Mouse (Mus musculus) midbrain, embryonic 15.5 days (tissue): Measurements from ENCODE around the gene Trmt13. TPM values are rescaled to one million over a fixed set of nuclear protein-coding genes. Genes with fewer than 3 reads are reported as not detected.
A peak's percentile ranks its signal among the peaks of the same experiment; 100 is the strongest.

Experiments used
- ATAC-seq: fragments of 200-750 bp; cut with Nextera tagmentation; replicated peaks from 2 replicates; pipeline ENCODE4 v1.8.0; 2017; ENCODE audit warnings: moderate TSS enrichment
- H3K27ac ChIP-seq: fragments of 300-500 bp; sonication (generic); 2 replicates; pipeline ENCODE4 v1.5.1; 2015; ENCODE audit warnings: mild to moderate bottlenecking, inconsistent platforms
- H3K27me3 ChIP-seq: fragments of 300-500 bp; sonication (generic); replicated peaks from 2 replicates; pipeline ENCODE4 v1.6.1; 2015; ENCODE audit warnings: inconsistent platforms
- H3K36me3 ChIP-seq: fragments of 300-500 bp; sonication (generic); replicated peaks from 2 replicates; pipeline ENCODE4 v1.6.1; 2015; ENCODE audit warnings: inconsistent platforms
- H3K4me1 ChIP-seq: fragments of 300-500 bp; sonication (generic); 2 replicates; pipeline ENCODE4 v1.6.1; 2015; ENCODE audit warnings: inconsistent platforms
- H3K4me2 ChIP-seq: fragments of 300-500 bp; sonication (generic); 2 replicates; pipeline ENCODE4 v1.6.1; 2015; ENCODE audit warnings: inconsistent platforms, mild to moderate bottlenecking, moderate library complexity
- H3K4me3 ChIP-seq: fragments of 300-500 bp; sonication (generic); 2 replicates; pipeline ENCODE4 v1.5.1; 2015; ENCODE audit warnings: mild to moderate bottlenecking, inconsistent platforms
- H3K9ac ChIP-seq: fragments of 300-500 bp; sonication (generic); 2 replicates; pipeline ENCODE4 v1.6.1; 2015; ENCODE audit warnings: mild to moderate bottlenecking, inconsistent platforms
- H3K9me3 ChIP-seq: fragments of 300-500 bp; sonication (generic); 2 replicates; pipeline ENCODE4 v1.6.1; 2016; ENCODE audit warnings: inconsistent platforms
- WGBS: fragments of 180-500 bp; shearing (Covaris S2); methylation state at CpG from one replicate; pipeline ENCODE4 v1.1.7; 2015; ENCODE audit warnings: mixed read lengths; 5-methylcytosine and 5-hydroxymethylcytosine counted together
- polyA plus RNA-seq: library from polyadenylated mRNA; unstranded; fragments of >200 nt; fragmentation: Nextera tagmentation; extraction: Ambion mirVana; gene quantifications from 2 replicates; pipeline ENCODE4 v1.2.1, GENCODE M21; 2015

Trmt13 gene
- polyA plus RNA-seq, 1 experiment from 2014 or later = 31.3 TPM

DNA sequence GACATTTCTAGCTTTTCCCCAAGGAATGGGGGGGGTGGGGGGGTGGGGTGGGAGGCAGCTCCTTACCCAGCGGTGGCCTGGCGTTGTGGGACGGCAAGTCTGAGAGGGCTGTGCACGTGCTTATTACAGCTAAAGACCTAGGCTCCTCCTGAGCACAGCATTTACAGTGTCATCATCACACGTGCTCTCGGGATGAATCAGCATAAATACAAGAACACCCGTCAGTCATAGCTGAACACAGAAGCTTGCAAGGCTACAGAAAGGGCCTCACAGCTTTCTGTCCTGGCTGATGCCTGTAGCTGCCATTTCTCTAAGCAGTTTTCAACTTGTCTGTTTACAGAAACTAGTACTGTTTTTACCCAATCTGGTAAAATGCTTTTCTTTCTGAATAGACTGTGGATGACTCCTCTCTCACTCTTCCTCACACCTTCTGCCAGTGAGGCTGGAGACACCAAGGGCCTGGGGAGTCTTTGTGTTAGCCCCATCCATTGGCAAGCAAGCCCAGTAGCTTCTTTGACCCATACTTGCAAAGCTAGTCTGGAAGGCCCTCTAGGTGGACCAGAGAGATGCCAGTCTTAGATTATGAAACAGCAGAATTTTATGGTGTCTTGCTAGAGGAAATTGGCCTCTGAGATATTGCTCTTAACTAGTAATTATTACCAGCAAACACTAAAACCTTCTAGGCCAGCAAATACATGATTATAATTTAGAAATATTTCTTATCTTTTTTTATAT lies 6.4 kb upstream of the Trmt13 start:
- peaks cover 9% of the 10 kb centered on the region; the same call in 1 of the 2 replicates for H3K36me3 ChIP-seq

GRCm38 (mm10) chr3:116618855-116619254 lies 4.5 kb upstream of the Trmt13 start:
- Histone ChIP-seq H3K27ac (no peak overlapping the region), H3K4me2 (no peak overlapping the region), H3K36me3 (peaks cover 9% of the 10 kb centered on the region; the same call in 1 of the 2 replicates), H3K27me3 (no peaks in the 10 kb centered on the region), H3K9ac (no peak overlapping the region), H3K4me1 (no peaks in the 10 kb centered on the region), H3K9me3 (no peaks in the 10 kb centered on the region), H3K4me3 (no peak overlapping the region)
- WGBS = 87% methylated on average over 6 of the region's 6 CpGs
- ATAC-seq = no peak

More for the DNA sequence above, 6.4 kb upstream of the Trmt13 start:
- H3K27me3 ChIP-seq = no peaks in the 10 kb centered on the region
- no peaks in the 10 kb centered on the region for H3K4me1 ChIP-seq
- no peak overlapping the region for H3K9ac ChIP-seq
- 96% methylated on average over 7 of the region's 7 CpGs for WGBS
- H3K4me3 ChIP-seq = no peak overlapping the region
- no peak overlapping the region for H3K4me2 ChIP-seq
- H3K27ac ChIP-seq = no peak overlapping the region
- H3K9me3 ChIP-seq = no peaks in the 10 kb centered on the region
- no peak for ATAC-seq

DNA sequence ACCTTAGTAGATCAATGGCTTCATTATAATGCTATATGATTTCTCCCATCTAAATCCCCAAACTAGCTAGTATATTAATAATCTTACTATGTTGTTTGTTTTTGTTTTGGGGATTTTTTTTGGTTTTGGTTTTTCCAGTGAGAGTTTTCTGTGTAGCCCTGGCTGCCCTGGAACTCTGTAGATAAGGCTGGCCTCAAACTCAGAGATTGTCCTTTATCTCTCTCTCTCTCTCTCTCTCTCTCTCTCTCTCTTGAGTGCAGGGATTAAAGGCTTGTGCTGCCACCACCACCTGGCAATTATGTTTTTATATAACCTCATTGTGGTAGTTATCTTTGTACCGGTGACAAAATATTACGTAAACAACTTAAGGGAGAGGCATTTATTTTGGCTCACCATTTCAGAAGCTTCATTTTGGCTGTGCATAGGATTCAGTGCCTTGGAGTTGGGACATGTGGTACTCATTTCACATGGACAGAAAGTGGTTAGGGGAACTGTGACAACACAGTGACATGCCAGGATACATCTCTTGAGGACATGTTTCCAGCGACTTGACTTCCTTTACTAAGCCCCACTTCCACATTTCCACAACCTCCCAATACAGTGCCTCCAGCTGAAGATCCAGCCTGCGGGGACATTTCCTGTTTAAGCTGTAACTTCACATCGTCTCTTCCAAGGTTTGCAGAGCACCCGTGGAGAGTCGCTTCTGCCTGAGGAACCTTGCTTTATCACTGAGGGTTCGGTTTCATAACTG lies 1.1 kb upstream of the Trmt13 start:
- WGBS = 91% methylated on average over 8 of the region's 8 CpGs
- Histone ChIP-seq H3K4me2 (no peak overlapping the region), H3K27me3 (no peaks in the 10 kb centered on the region), H3K9ac (no peak overlapping the region), H3K4me1 (no peaks in the 10 kb centered on the region), H3K36me3 (peaks cover 9% of the 10 kb centered on the region; the same call in 1 of the 2 replicates), H3K4me3 (no peak overlapping the region), H3K9me3 (no peaks in the 10 kb centered on the region), H3K27ac (no peak overlapping the region)
- ATAC-seq = no peak

DNA sequence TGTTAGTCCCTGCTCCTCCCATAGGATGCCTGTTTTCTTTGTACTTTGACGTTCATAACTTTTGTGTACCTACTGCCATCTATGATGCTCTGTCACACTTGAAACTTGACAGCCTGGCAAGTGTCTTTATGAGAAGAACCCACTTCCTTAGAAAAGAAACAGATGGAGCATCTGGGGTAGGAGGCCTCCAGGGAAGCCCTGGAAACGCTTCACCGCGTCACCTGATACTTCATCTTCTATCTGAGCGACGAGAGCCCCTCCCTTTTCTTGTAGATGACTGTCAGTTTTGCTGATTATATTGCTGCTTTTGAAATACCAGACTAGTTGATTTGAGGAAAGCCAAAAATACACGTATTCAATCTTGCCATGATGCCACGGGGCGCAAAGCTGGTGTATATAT lies 9.8 kb downstream of the Trmt13 start:
- Histone ChIP-seq H3K9me3 (no peaks in the 10 kb centered on the region), H3K4me2 (no peak overlapping the region), H3K27ac (no peak overlapping the region), H3K4me1 (no peaks in the 10 kb centered on the region), H3K27me3 (no peaks in the 10 kb centered on the region), H3K9ac (no peak overlapping the region), H3K4me3 (no peak overlapping the region), H3K36me3 (0 out of 2 replicates have a peak, but pooled peaks cover 6% of the 10 kb centered on the region)
- no peak for ATAC-seq
- WGBS = 74% methylated on average over 9 of the region's 9 CpGs

DNA sequence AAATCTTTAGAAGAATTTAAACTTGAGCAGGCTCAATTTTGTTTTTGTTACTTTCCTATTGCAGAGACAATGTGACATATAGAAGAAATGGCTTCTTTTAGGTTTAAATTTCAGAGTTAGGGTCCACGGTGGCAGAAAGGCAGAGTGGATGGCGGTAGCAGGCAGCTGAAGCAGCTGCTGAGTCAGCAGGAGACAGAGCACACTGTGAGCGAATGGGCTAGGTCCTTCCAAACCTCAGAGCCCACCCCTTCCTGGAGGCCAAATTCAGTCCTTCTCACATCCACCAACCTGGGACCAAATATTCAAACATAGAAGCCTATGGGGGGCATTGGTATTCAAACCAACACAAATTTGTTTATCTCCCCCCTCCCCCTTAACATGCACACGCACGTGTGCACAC lies 12.6 kb downstream of the Trmt13 start:
- Histone ChIP-seq H3K36me3 (no peaks in the 10 kb centered on the region), H3K4me2 (no peak overlapping the region), H3K4me3 (no peak overlapping the region), H3K27me3 (no peaks in the 10 kb centered on the region), H3K9me3 (no peaks in the 10 kb centered on the region), H3K27ac (no peak overlapping the region), H3K4me1 (no peaks in the 10 kb centered on the region), H3K9ac (no peak overlapping the region)
- no peak for ATAC-seq
- 90% methylated on average over 5 of the region's 5 CpGs for WGBS

DNA sequence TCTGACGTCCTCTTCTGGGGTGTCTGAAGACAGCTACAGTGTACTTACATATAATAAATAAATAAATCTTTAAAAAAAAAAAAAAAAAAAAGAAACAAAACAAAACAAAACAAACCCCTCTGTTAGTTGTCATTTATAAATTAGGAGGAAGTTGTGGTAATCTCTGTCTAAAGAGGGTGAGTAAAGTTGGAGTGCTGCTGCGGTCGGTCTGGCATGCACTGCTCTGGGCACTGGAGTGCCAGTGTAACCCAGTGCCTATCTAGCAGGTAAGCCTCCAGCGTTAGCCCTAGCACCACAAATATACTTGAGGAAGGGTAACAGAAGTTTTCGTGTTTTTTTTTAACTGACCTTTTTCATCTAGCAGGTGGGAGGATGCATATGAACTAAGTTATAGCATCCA lies 13.4 kb downstream of the Trmt13 start:
- Histone ChIP-seq H3K36me3 (no peaks in the 10 kb centered on the region), H3K4me3 (no peak overlapping the region), H3K4me1 (peaks cover under 1% of the 10 kb centered on the region), H3K27ac (no peak overlapping the region), H3K9ac (no peak overlapping the region), H3K4me2 (no peak overlapping the region), H3K9me3 (no peaks in the 10 kb centered on the region), H3K27me3 (no peaks in the 10 kb centered on the region)
- WGBS = 90% methylated on average over 5 of the region's 5 CpGs
- ATAC-seq = no peak

DNA sequence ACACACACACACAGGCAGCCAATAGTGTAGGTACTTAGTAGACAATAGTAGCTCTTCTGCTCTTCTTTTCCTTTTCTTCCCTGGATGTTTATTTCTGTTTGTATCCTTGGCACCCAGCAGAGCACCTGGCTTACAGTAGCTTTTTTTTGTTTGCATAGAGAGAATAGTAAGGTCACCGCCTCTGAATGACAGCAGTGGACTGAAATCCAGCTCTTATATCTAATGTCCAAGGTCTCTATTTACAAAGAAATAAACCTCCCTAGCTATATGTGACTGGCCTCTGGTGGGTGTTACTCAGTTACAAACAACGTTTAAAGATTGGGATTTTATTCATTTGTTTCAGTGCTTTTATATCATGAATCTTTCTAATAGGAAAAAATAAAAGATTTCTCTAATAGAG lies 14.7 kb downstream of the Trmt13 start:
- Histone ChIP-seq H3K4me1 (peaks cover 9% of the 10 kb centered on the region), H3K27me3 (no peaks in the 10 kb centered on the region), H3K36me3 (no peaks in the 10 kb centered on the region), H3K27ac (no peak overlapping the region), H3K9me3 (no peaks in the 10 kb centered on the region), H3K4me2 (no peak overlapping the region), H3K9ac (no peak overlapping the region), H3K4me3 (no peak overlapping the region)
- ATAC-seq = no peak
- WGBS = 90% methylated on average over 2 of the region's 2 CpGs

DNA sequence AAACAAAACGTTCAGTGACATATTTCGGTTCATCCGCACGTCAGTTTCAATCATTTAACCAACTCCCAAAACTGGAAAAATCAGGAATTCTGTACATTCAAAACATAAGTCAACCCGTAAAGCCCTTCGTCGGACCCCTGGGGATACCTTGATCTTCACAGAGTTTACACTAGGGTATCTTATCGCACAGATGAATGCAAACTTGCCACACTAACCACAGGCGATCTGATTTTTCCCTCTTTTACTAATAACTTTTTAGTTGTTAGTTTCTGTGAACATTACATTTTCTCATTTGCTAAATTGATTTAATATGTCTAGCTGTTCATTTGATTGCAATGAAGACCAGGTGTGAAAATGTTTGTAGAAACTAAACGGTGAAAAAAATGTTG lies 18.8 kb downstream of the Trmt13 start:
- peaks cover 5% of the 10 kb centered on the region for H3K36me3 ChIP-seq
- peaks cover 18% of the 10 kb centered on the region for H3K4me1 ChIP-seq
- no peak overlapping the region for H3K27ac ChIP-seq
- H3K4me2 ChIP-seq = peak overlapping the region; percentile 86
- peak overlapping the region; percentile 97 for H3K4me3 ChIP-seq
- no peaks in the 10 kb centered on the region for H3K27me3 ChIP-seq
- H3K9me3 ChIP-seq = no peaks in the 10 kb centered on the region
- H3K9ac ChIP-seq = peak overlapping the region; percentile 62
- no peak for ATAC-seq
- WGBS = 10% methylated on average over 10 of the region's 10 CpGs

DNA sequence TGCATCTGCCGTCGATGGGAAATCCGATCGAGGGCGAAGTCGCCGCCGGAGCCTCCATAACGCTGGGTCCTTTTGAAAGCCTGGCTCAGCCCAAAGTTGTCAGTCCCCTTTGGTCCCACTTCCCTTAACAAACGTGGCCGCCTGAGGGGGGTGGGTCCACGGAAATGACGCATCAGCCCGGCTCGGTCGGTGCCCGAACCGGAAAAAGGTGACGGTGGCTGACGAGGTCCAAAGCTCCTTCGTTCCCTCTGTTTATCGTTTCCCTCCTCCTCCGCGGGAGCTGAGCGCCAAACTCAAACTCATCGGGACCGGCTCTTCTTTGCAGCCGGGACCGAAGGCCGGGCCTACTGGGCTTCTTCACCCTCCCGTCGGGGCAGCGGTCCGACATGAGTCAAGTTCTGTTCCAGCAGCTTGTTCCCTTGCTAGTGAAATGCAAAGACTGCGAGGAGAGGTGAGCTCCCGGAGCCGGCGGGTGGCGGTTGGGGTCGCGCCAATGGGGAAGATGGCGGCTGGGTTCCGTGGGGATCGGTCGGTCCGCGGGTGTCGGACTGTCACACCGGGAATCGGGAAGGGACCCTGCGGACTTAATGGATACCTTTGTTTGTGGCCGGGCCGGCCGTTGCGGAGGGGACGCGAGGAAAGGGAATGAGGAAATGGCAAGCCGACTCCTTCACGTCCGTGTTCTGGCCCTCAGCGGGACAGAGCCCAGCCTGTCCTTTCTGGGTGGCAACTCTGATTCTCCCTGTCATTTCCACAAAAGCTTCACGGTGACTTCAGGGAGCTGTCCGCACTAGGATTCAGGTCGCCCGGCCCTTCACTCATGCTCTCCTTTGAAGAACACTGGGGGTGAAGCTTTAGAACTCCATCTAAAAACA lies 19.4 kb downstream of the Trmt13 start, which contains the start of gene Sass6:
TSS of gene Sass6 (plus strand) at position 255 of the 875 bp plus-strand sequence.
- Histone ChIP-seq H3K4me3 (peak within 1 kb of the TSS; percentile 97), H3K9me3 (no peaks in the 10 kb centered on the region), H3K4me1 (peaks cover 18% of the 10 kb centered on the region), H3K36me3 (peaks cover 5% of the 10 kb centered on the region), H3K9ac (peak within 1 kb of the TSS; percentile 79), H3K4me2 (peak within 1 kb of the TSS; percentile 86), H3K27ac (peak within 1 kb of the TSS; percentile 91), H3K27me3 (no peaks in the 10 kb centered on the region)
- ATAC-seq = peak; percentile 99
- WGBS = under 1% methylated on average over 65 of the region's 65 CpGs

GRCm38 (mm10) chr3:116594076-116594727 lies 20.2 kb downstream of the Trmt13 start:
- Histone ChIP-seq H3K27ac (peak overlapping the region; percentile 91), H3K27me3 (no peaks in the 10 kb centered on the region), H3K4me3 (peak overlapping the region; percentile 97), H3K4me1 (peaks cover 18% of the 10 kb centered on the region), H3K9me3 (no peaks in the 10 kb centered on the region), H3K9ac (peak overlapping the region; percentile 79), H3K4me2 (peak overlapping the region; percentile 48), H3K36me3 (peaks cover 13% of the 10 kb centered on the region)
- ATAC-seq = peak; percentile 89
- 2% methylated on average over 22 of the region's 22 CpGs for WGBS

GRCm38 (mm10) chr3:116582201-116582600 lies 32.2 kb downstream of the Trmt13 start:
- peaks cover 38% of the 10 kb centered on the region for H3K36me3 ChIP-seq
- no peak overlapping the region for H3K27ac ChIP-seq

More at GRCm38 (mm10) chr3:116582201-116582600, 32.2 kb downstream of the Trmt13 start:
- Histone ChIP-seq H3K4me2 (no peak overlapping the region), H3K4me1 (no peaks in the 10 kb centered on the region), H3K4me3 (no peak overlapping the region), H3K27me3 (no peaks in the 10 kb centered on the region), H3K9me3 (no peaks in the 10 kb centered on the region), H3K9ac (no peak overlapping the region)
- ATAC-seq = no peak
- 98% methylated on average over 9 of the region's 9 CpGs for WGBS
